Mouse (Mus musculus) left cerebral cortex, postnatal 25 days (tissue): ENCODE data around the gene Obscn. TPM values are rescaled to one million over a fixed set of nuclear protein-coding genes. Genes with fewer than 3 reads are reported as not detected.

Experiments
- DNase-seq, 2 experiments: peaks; one replicate each; pipeline ENCODE4 v3.0.0; 2022; ENCODE audit warnings: low spot score in 2 of 2, mixed read lengths in 1 of 2
- intact Hi-C: fragments of 180-260 bp; cut with DNase I; formaldehyde crosslinking; loops from one replicate; pipeline ENCODE4 v1.15.1; 2025
- total RNA-seq, 2 experiments: library from RNA; stranded (reverse); gene quantifications; 2 replicates each; pipeline ENCODE4 v1.2.3; 2021

Obscn gene
- total RNA-seq, 2 experiments from 2014 or later, result 1.2 to 1.5 TPM

DNA sequence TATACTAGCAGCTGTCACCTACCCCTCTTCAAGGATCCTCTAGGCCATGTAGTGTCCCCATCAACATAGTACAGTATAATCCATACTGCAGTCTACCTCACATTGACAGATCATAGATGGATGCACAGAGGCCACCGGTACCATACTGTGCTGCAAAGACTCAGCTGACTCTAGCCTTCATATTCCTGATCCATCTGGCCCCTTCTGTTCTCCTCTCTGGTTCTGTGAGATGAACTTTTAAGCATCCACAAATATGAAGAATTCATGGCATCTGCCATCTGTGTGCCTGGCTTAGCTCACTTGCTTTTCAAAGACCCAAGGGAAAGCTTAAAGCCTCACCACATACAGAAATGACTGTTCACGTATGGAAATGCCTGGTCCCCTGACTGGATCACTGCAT is 65.9 kb downstream of the Obscn start:
- intact Hi-C loops, result no loop called here
- DNase-seq, result no peak

DNA sequence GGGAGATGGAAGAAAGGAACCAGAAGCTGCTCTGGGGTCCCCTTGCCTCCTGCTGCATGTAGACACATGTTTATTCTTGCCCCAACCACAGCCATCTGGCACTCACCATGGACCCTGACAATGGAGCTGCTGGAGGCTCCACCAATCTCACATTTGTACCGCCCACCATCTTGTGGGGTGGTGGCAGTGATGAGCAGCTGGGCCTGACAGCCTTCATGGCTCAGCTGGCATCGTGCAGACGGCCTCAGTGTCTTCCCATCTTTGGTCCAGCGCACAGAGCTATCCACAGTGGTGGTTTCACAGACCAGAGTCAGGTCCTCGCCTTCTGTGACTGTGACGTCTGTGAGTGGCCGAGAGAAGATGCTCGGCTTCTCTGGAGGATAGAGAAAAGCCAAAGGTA is 67.3 kb downstream of the Obscn start:
- DNase-seq, result no peak
- intact Hi-C loops, result no loop called here

DNA sequence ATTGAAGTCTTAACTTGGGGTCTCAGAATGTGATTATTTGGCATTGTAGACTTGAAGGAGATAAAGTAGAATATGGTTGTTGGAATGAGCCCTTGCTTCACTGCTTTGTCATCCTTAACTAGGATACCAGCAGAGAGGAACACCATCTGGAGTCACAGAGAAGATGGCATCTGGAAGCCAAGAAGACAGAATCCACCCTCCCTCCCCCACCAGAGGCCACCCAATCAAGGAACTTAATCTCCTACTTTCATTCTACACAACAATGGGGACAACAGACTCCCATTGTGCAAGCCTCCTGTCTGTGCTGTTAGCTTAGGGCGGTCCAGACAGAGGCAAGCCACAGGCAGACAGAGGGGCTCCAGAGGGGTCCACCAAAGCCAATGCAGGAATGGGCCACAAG is 67.8 kb downstream of the Obscn start:
- DNase-seq, result peak in 1 of 2 experiments; percentile 51
- intact Hi-C loops, result no loop called here

DNA sequence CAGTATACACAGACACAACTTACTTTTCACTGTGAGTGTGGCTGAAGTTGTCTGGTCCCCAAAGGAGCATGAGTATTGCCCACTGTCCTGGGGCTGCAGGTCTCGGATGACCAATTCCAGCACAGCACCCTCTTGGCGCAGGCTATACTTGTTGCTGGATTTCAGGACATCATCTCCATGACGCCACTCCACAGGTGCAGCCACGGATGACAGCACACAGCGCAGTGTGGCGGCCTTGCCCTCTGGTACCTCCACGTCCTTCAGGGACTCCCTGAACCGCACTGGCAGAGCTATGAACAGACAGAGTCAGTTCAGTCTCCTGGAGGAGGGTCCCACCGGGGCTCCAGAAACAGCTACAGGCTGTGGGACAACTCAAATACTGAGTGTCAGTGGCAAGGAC is 68.3 kb downstream of the Obscn start:
- intact Hi-C loops, result no loop called here
- DNase-seq, result no peak

DNA sequence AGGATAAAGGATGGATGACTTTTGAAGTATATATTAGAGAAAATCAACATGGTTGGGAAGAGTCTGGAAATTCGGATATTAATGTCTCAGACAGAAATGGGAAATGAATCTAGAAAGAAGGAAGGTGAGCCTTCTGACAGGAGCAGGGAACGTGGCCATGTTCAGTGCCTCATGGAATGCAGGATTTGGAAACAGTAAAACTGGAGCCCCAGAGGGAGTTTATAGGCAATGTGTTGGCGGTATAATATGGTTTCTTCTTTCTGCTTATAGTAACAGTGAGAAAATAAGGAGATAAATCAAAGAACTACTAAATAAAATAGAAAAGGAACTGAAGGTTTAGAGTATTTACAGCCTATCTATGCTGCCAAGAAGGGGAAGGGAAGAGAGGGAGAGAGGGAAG is 78.2 kb downstream of the Obscn start:
- intact Hi-C loops, result no loop called here
- peak in 1 of 2 experiments; percentile 59 for DNase-seq

DNA sequence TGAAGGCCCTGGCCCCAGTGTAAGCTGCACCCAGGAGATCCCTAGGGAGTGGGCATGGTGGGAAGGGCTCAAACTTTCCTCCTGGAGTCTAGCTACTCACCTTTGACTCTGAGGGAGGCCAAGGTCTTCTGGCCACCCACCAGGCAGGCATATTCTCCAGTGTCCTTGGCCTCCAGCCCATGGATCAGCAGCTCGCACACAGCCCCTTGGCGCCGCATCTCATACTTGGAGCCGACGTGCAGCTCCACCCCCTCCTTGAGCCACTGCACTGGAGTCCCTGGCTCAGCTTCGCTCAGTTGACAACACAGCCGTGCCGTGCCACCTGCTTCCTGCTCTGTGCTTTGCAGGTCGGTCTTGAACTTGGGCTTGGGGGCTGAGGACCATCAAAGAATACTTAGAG is 85.2 kb downstream of the Obscn start:
- no peak for DNase-seq
- intact Hi-C loops, result no loop called here

DNA sequence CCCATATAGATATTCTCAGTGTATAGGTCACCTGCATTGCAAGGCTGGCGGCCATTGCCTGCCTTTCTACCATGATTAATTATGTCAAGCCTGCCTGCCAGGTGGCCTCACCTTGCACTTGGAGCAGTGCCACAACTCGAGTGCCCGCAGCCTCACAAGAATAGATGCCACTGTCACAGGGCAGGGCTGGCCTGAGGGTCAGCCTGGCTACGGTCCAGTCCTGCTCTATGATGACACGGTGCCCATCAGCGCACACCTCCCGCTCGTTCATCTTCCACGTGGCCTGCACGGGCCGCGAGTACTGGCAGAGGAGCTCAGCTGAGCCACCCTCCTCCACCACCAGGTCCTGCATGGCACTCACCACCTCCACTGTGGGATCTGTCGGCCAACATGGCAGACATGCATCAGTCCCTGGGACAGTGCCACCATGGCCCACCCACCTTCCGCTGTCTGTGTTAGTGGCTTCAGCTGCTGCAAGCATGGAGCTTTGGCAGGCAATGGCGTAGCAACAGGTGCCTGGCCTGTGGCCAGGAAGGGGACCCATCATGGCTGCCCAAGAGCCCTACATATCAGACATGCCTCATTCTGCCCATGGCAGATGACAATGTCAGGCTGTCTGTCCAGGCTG is 91.4 kb downstream of the Obscn start:
- intact Hi-C loops, result no loop called here
- no peak for DNase-seq

DNA sequence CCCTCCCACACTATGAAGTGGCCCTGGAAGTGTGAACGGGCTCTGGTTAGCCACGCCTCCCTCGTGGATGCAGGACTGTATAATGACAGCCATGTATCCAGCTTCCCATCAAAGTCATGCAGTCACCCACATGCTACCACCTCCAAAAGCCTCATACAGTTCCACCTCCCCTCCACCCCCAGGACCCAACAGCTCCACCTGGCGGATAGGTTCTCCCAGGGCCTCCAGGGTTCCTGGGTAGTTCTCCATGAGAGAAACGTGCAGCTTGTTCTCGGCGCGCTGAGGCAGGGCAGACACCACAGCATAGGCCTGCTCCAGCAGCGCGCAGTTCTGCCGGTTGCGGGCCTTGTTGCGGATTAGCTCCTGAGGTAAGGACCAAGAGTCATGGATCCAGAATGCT is 107.2 kb downstream of the Obscn start:
- no peak for DNase-seq
- intact Hi-C loops, result no loop called here

DNA sequence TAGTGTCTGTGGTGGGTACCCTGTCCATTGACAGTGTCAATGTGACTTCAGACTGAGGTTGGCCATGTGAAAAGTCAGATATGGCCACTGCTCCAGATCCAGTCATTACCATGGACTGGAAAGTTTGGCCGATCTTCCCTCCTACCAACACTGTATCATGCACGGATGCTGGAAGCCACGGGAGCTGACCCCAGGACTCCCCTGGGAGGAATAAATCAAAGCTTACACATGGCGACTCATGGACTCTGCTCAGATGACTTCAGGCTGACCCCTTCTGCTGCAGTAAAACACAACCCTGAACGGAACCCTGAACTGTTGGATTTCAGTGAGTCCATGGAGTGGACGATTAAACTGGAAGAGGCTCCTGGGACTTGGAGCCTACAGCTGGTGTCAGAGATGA is 109.8 kb downstream of the Obscn start:
- DNase-seq, result no peak
- intact Hi-C loops, result no loop called here

DNA sequence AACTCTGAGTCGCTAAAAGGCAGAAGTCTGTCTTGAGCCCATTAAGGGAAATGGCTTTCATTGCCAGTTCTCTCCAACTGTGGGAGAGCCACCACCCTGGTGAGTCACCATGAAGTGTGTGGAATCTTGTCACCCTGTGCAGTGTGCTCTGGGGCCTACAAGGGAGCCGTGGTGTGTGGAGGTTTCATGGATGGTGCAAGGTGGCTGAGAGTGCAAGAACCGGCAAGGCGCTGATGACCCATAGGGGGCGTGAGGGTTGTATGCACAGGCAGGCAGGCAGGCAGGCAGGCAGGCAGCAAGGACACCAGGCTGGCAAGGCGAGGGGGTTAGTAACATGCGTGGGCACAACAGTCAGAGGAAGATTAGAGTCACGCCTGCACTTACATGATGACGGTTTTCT is 121.2 kb downstream of the Obscn start:
- intact Hi-C loops, result no loop called here
- DNase-seq, result peak; percentile 49 to 59

DNA sequence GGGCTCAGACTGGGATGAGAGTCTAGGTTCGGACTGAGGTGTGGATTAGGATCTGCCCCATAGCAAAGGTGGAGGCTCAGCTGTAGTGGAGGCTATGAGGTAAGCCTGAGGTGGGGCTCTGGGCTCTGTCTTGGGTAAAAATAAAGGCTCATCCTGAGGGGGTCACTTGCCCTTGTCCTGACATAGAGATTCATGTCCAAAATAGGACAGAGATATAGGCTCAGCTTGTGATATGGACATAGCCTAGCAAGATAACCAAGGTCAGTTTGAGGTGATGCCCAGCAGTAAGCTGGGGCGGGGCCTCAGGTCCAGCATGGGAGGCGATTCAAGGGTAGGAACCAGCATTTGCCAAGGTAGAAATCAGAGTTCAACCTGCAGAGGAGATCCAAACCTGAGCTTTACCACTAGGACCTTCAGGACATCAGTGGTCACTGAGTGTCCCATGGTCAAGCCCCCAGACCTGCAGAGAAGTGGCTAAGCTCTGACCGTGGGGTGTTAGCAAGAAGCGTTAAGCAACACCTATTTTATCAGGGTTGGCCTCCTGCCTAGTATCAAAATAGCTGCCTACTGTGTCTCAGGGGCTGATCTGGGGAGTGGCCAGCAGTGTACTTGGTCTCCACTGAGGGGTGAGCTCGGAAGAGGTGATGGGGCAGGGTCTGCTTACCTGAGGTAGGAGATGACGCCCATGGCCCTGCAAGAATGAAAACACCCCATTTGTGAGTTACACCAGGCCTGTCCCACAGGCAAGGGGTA is 133.7 kb downstream of the Obscn start:
- intact Hi-C loops, result no loop called here
- no peak for DNase-seq

DNA sequence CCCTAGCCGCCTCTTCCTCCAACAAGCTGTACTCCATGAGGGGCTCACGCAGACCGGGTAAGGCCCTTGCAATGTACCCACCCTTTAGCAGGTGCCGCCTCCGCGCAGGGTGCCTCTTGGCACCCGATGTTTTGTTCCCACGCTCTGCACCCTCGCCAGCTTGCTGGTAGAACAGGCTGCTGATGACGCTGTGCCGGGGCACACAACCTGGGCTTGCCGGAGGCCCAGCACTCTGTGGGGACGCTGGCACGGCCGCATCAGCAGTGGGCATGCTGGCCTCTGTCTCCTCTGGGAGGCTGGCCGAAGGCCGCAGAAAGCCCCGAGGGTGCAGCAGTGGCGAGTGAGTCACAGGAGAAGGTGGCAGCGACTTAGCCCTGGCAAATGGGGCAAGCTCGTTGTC is 135.6 kb downstream of the Obscn start:
- DNase-seq, result peak in 1 of 2 experiments; percentile 69
- intact Hi-C loops, result no loop called here

DNA sequence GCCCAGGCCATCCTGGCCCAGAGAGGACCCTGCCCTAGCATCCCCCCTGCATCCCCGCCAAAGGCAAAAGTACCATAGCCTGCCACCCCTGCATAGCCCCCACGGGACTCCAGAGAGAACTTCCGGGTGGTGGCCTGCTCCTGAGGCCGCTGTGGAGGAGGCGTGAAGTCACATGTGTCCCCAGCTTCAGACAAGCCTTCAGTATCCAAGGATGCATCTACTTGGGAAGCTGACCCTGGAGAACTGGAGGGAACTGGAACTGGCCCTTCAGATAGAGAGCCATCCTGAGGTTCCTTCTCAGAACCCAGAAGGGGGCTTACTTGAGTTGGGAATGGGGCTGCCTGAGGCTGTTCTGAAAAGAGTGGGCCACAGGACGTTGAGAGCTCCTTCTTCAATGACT is 136.4 kb downstream of the Obscn start:
- intact Hi-C loops, result no loop called here

DNA sequence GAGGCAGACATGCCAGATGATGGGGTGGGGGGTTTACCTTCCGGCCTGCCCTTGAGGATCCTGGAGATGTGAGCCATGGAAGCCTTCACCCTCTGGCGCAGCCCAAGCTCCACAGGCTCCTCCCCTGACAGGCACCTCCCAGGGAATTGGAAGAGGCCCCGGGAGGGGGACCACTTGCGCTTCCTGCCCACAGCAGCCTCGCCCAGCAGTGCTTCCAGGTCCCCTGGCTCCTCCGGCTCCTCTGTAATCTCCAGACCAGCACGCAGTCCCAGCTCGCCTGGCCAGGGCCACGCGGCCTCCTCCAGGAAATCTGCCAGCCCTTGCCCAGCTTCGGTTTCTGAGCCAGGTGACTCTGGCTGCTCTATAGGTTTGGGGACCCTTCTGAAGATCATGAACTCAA is 137.0 kb downstream of the Obscn start:
- no peak for DNase-seq
- intact Hi-C loops, result no loop called here

More for the DNA sequence above, 136.4 kb downstream of the Obscn start:
- DNase-seq, result no peak

DNA sequence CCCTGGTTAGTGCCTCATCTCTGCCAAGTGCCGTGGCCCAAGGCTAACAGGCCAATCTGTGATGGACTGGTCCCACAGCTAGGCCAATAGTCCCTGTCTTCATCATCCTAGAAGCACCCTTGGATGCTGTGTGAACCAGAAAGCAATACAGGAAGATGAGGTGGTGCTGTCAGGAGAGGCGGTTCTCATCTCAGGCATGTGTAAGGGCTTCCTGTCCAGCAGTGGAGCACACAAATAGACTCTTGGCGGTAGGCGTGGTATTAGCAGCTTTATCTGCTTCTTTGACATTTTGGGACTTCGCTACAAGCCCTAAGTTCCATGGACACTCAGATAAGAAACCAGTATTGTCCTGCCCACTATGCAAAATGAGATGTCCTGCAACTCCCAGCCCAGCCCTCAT is 138.7 kb downstream of the Obscn start:
- no peak for DNase-seq
- intact Hi-C loops, result no loop called here

DNA sequence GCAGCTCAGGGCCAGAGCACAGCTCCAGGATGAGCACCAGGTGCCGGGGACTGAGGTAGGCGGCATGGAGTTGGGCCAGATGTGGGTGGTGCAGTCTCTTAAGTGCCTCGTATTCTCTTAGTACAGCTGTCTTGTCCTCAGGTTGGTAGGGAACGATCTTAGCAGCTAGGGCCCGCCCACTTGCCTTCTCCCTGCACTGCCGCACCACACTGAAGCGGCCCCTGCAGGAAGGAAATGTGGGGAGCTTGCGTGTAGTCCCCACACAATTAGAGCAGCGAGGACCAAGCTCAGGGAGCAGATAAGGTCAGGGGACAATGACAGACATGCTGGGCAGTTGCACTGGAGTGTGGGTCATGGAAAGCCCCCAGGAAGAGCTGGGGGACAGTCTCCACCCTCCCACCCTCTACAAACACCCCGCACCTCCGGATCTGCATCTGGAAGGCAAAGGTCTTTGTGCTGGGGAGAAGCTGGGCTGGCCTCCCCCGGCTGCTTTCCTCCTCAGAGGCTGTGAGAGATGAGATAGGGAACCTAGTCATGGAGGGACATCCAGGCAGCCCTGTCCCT is 140.3 kb downstream of the Obscn start:
- peak in 1 of 2 experiments; percentile 55 for DNase-seq
- intact Hi-C loops, result no loop called here

DNA sequence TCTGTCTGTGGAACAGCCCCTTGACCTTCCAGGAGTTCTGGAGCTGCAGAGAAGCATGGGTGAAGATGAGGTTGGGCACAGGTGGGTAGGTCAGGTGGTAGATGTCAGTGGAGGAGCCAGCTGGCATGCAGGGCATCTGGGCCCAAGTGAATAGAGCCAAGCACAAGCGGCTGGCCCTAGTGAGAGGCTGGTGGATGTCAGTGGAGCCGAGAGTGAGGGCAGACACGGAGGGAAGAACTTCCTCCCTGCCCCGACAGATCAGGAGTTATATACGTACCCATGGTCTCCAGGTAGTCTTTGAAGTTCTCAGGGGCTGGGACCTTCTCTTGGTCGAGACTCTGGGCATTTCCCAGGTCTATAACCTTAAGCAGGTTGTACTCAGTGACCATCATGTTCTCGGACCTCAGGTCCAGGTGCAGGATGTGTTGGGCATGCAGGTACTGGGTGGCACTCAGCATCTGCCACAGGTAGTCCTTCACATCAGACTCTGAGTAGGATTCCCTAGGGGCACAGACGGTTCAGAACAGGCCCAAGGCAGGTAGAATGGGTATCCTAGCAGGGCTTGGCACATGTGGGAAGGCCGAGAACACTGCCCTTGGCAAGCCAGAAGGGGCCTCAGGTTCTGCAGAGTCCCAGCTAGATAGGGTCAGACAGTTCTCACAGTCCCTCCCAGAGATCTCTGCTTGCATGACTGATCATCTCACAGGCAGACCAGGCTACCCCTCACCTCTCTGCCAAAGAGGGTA is 141.0 kb downstream of the Obscn start:
- intact Hi-C loops, result no loop called here
- no peak for DNase-seq

DNA sequence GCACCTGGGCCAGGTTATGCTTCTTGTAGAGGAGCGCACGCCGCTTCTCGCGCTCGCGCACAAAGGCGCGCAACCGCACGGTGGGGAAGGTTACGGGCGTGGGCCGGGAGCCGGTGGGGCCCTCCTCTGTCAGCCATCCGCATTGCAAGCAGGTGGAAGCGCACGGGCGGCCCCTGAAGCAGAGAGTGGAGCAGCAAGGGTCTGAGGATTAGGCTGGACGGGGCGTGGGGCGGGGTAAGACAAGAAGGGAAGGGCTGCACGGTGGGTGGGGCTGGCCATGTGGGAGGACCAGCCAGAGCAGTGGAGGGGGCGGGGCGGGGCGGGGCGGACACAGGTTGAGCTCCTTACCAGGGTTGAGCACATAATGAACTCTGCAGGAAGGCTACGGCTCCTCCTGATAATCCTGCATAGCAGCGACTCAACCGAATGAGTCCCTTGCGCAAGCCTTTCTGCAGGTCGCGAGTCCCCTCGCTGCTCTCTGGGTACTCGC is 141.8 kb downstream of the Obscn start:
- intact Hi-C loops, result no loop called here
- DNase-seq, result peak in 1 of 2 experiments; percentile 45

DNA sequence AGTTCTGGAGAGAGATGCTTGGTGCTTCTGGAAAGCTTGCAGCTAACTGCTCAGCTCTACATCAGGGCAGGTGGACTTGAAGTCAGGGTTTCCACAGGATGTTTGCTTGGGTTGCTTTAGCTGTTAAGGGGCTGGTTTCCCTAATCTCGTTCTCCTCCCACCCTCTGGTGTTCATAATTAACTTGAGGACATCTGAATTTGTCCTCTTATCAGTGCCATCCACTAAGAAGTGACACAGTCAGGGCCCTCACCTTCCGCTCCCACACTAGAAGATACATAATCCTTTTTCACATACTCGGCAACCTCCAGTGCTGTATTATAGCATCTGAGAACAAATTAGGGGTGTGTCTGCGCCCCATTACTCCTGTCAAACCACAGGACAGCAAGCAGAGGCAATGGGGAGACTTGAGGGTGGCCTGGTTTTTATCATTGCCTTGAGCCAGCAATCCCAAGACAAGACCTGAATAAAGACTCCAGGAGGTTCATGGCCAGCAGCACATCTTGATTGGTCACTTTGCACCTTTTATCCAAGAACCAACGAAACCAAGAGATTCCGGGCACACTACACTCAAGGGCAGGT is 143.0 kb downstream of the Obscn start:
- DNase-seq, result no peak
- intact Hi-C loops, result no loop called here

DNA sequence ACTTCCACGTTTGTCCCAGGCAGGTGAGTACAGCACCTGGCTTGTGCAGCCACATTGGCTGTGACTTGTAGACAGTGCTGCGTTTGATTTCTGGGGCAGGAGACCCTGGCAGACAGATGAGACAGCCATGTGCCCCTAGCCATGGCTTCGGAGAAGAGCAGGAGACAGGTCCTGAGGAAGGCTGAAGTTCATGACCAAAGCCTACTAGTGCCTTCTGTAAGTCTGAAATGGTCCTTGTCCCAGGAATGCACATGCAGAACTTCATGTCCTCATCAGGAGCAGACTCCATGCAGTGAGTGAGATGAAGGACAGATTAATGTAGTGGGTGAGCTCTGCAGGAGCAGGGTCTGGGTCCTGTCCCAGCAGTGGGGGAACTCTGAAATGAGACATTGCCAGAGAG is 144.3 kb downstream of the Obscn start:
- intact Hi-C loops, result no loop called here

More for the DNA sequence above, 144.3 kb downstream of the Obscn start:
- no peak for DNase-seq
